Mouse (Mus musculus) liver, embryonic 16.5 days (tissue): ENCODE results near the gene Cc2d2a. TPM values are rescaled to one million over a fixed set of nuclear protein-coding genes. Genes with fewer than 3 reads are reported as not detected.

Experiments
- ATAC-seq: fragments of 200-750 bp; cut with Nextera tagmentation; 2 replicates; pipeline ENCODE4 v1.8.0; 2017; ENCODE audit warnings: low read depth, mild to moderate bottlenecking, moderate number of reproducible peaks, moderate library complexity
- H3K27ac ChIP-seq: fragments of 300-500 bp; sonication (generic); 2 replicates; pipeline ENCODE4 v1.5.1; 2014; ENCODE audit warnings: mild to moderate bottlenecking, low read length
- H3K27me3 ChIP-seq: fragments of 300-500 bp; sonication (generic); 2 replicates; pipeline ENCODE4 v1.6.1; 2014; ENCODE audit warnings: low read depth, low read length, mixed read lengths; ENCODE audit not compliant: control insufficient read depth, insufficient read depth
- H3K36me3 ChIP-seq: fragments of 300-500 bp; sonication (generic); 2 replicates; pipeline ENCODE4 v1.6.1; 2014; ENCODE audit warnings: mild to moderate bottlenecking; ENCODE audit not compliant: control insufficient read depth, insufficient read depth
- H3K4me1 ChIP-seq: fragments of 300-500 bp; sonication (generic); 2 replicates; pipeline ENCODE4 v1.6.1; 2014; ENCODE audit warnings: low read depth, low read length, mixed read lengths; ENCODE audit not compliant: control insufficient read depth
- H3K4me2 ChIP-seq: fragments of 300-500 bp; sonication (generic); 2 replicates; pipeline ENCODE4 v1.6.1; 2014; ENCODE audit warnings: low read depth, low read length, mixed read lengths
- H3K4me3 ChIP-seq: fragments of 300-500 bp; sonication (generic); 2 replicates; pipeline ENCODE4 v1.5.1; 2014; ENCODE audit warnings: low read depth, mild to moderate bottlenecking, low read length
- H3K9ac ChIP-seq: fragments of 300-500 bp; sonication (generic); 2 replicates; pipeline ENCODE4 v1.6.1; 2014; ENCODE audit warnings: low read depth, low read length
- H3K9me3 ChIP-seq: fragments of 300-500 bp; sonication (generic); replicated peaks from 2 replicates; pipeline ENCODE4 v1.6.1; 2016; ENCODE audit warnings: low read length; ENCODE audit not compliant: control insufficient read depth
- WGBS: fragments of 180-500 bp; shearing (Covaris S2); extraction: QIAGEN DNeasy Blood & Tissue Kit; methylation state at CpG from one replicate; pipeline ENCODE4 v1.1.7; 2014; ENCODE audit not compliant: insufficient replicate concordance; 5-methylcytosine and 5-hydroxymethylcytosine counted together
- polyA plus RNA-seq: library from polyadenylated mRNA; unstranded; fragments of >200 nt; fragmentation: Nextera tagmentation; extraction: Ambion mirVana; gene quantifications from 2 replicates; pipeline ENCODE4 v1.2.1, GENCODE M21; 2015

Gene Cc2d2a
- polyA plus RNA-seq, 1 experiment from 2014 or later, result 1.3 TPM

- H3K27ac ChIP-seq, result no peak overlapping the region
- 62% methylated on average over 5 of the region's 5 CpGs for WGBS
- ATAC-seq, result no peak
- H3K36me3 ChIP-seq, result no peaks in the 10 kb centered on the region
- no peaks in the 10 kb centered on the region for H3K27me3 ChIP-seq
- no peaks in the 10 kb centered on the region for H3K9me3 ChIP-seq
- H3K4me1 ChIP-seq, result no peaks in the 10 kb centered on the region
- H3K4me2 ChIP-seq, result no peak overlapping the region
- H3K4me3 ChIP-seq, result no peak overlapping the region
- H3K9ac ChIP-seq, result no peak overlapping the region
These were observed 59.6 kb downstream of the Cc2d2a start for GRCm38 (mm10) chr5:43721538-43722451.

DNA sequence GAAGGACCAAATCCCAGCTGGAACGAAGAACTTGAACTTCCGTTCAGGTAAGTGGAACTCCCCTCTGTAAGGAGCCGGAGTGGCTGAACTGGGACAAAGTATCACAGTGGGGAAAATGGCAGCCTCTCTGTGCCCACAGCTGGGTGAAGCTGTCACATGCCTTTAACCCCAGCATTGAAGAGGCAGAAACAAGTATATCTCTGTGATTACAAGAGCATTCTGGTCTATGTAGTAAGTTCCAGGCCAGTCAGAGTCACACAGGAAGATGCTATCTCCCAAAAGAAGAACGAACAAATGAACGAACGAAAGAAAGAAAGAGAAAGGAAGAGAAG is 60.3 kb downstream of the Cc2d2a start:
- no peak overlapping the region for H3K4me2 ChIP-seq
- no peak for ATAC-seq
- 75% methylated on average over 6 of the region's 6 CpGs for WGBS
- no peak overlapping the region for H3K27ac ChIP-seq
- H3K4me3 ChIP-seq, result no peak overlapping the region
- H3K36me3 ChIP-seq, result no peaks in the 10 kb centered on the region
- no peaks in the 10 kb centered on the region for H3K27me3 ChIP-seq
- H3K9me3 ChIP-seq, result no peaks in the 10 kb centered on the region
- H3K9ac ChIP-seq, result no peak overlapping the region
- H3K4me1 ChIP-seq, result no peaks in the 10 kb centered on the region

DNA sequence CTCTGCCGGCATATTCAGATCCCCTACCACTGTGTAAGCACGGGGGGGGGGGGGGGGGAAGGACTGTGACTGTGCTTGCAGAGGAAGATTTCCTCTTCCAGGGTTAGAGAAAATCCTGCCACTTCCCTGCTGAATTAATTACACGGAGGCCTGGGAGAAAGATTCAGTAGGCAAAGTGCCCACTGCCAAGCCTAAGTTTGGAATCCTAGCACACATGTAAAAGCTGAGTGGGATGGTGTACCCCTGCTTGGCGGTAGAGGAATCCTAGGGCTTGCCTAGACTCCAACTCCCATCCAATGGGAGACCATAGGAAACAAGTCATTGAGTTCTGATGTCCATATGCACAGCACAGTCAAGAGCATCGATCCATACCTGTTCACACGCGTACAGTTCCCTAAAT is 61.7 kb downstream of the Cc2d2a start:
- no peak overlapping the region for H3K9ac ChIP-seq
- H3K27ac ChIP-seq, result no peak overlapping the region
- H3K9me3 ChIP-seq, result no peaks in the 10 kb centered on the region
- no peaks in the 10 kb centered on the region for H3K4me1 ChIP-seq
- H3K36me3 ChIP-seq, result no peaks in the 10 kb centered on the region
- no peaks in the 10 kb centered on the region for H3K27me3 ChIP-seq
- no peak for ATAC-seq
- H3K4me3 ChIP-seq, result no peak overlapping the region
- 79% methylated on average over 7 of the region's 7 CpGs for WGBS
- no peak overlapping the region for H3K4me2 ChIP-seq

- 65% methylated on average over 11 of the region's 11 CpGs for WGBS
- Histone ChIP-seq H3K27me3 (no peaks in the 10 kb centered on the region), H3K9me3 (no peaks in the 10 kb centered on the region), H3K4me3 (no peak overlapping the region), H3K27ac (no peak overlapping the region), H3K4me2 (no peak overlapping the region), H3K9ac (no peak overlapping the region), H3K4me1 (no peaks in the 10 kb centered on the region), H3K36me3 (no peaks in the 10 kb centered on the region)
- ATAC-seq, result no peak
These were observed 66.4 kb downstream of the Cc2d2a start for GRCm38 (mm10) chr5:43728375-43729165.

DNA sequence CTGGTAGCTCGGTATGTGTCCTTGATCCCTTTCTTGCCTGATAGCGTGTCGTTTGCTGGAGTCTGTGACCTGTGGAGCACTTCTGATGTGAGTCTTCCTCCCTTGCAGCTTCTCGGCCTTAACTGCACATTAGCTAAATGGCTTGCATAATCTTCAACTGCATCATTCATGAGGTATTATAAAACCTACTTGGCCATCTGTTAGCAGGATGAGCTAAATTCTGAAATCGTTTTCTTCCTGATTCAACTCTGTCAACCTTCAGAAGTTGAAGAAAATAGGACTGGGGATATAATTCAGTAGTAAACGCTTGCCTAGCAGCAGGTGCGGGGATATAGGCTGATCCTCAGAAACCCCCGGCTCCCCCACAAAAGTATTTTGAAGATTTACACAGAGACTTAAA is 70.2 kb downstream of the Cc2d2a start:
- WGBS, result 72% methylated on average over 8 of the region's 8 CpGs
- no peaks in the 10 kb centered on the region; the same call in none of the 2 replicates for H3K36me3 ChIP-seq
- H3K4me1 ChIP-seq, result no peaks in the 10 kb centered on the region
- H3K27me3 ChIP-seq, result no peaks in the 10 kb centered on the region
- no peak overlapping the region for H3K4me3 ChIP-seq
- no peak overlapping the region for H3K9ac ChIP-seq
- H3K4me2 ChIP-seq, result no peak overlapping the region
- no peaks in the 10 kb centered on the region for H3K9me3 ChIP-seq
- ATAC-seq, result no peak
- H3K27ac ChIP-seq, result no peak overlapping the region

DNA sequence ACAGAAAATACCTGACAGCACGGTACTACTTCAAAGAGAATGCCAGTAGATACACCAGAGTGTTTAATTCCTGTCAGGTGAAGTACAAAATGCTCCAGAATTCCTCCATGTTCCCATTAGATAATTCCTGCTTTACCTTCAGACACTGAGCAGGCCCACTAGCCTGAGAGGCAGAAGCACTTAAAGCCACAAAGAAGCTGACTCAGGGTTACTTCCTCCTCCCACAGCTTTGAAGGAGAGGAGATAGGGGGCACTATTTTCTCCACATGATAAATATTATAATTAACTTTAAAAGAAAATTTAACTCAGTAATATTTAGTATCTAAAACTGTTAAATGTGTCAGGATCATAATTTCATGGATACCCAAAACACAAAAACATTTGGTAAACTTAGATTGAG is 82.0 kb downstream of the Cc2d2a start:
- no peaks in the 10 kb centered on the region; the same call in 1 of the 2 replicates for H3K36me3 ChIP-seq
- H3K9ac ChIP-seq, result no peak overlapping the region
- 85% methylated on average over 1 of the region's 1 CpGs for WGBS
- H3K27ac ChIP-seq, result no peak overlapping the region
- H3K4me3 ChIP-seq, result no peak overlapping the region
- no peak overlapping the region for H3K4me2 ChIP-seq
- no peak for ATAC-seq
- no peaks in the 10 kb centered on the region for H3K27me3 ChIP-seq
- no peaks in the 10 kb centered on the region for H3K9me3 ChIP-seq
- no peaks in the 10 kb centered on the region for H3K4me1 ChIP-seq

GRCm38 (mm10) chr5:43745156-43745555 is 83.0 kb downstream of the Cc2d2a start:
- Histone ChIP-seq H3K27ac (no peak overlapping the region), H3K4me3 (no peak overlapping the region), H3K4me1 (no peaks in the 10 kb centered on the region), H3K36me3 (peaks cover 2% of the 10 kb centered on the region; the same call in 1 of the 2 replicates), H3K4me2 (no peak overlapping the region), H3K9me3 (no peaks in the 10 kb centered on the region), H3K9ac (no peak overlapping the region), H3K27me3 (no peaks in the 10 kb centered on the region)
- ATAC-seq, result no peak
- WGBS, result 72% methylated on average over 5 of the region's 5 CpGs

- H3K4me2 ChIP-seq, result no peak overlapping the region
- no peak overlapping the region for H3K27ac ChIP-seq
- H3K9ac ChIP-seq, result no peak overlapping the region
- 77% methylated on average over 4 of the region's 4 CpGs for WGBS
- H3K9me3 ChIP-seq, result no peaks in the 10 kb centered on the region
- no peaks in the 10 kb centered on the region for H3K27me3 ChIP-seq
- no peak for ATAC-seq
- H3K36me3 ChIP-seq, result peaks cover 4% of the 10 kb centered on the region; the same call in 1 of the 2 replicates
- no peak overlapping the region for H3K4me3 ChIP-seq
- no peaks in the 10 kb centered on the region for H3K4me1 ChIP-seq
These were observed 85.9 kb downstream of the Cc2d2a start for GRCm38 (mm10) chr5:43748039-43748438.

- WGBS, result 70% methylated on average over 3 of the region's 3 CpGs
- Histone ChIP-seq H3K27me3 (no peaks in the 10 kb centered on the region), H3K27ac (no peak overlapping the region), H3K9me3 (no peaks in the 10 kb centered on the region), H3K4me1 (no peaks in the 10 kb centered on the region), H3K4me2 (no peak overlapping the region), H3K36me3 (peaks cover 4% of the 10 kb centered on the region; the same call in 1 of the 2 replicates), H3K4me3 (no peak overlapping the region), H3K9ac (no peak overlapping the region)
- ATAC-seq, result no peak
These were observed 86.9 kb downstream of the Cc2d2a start for GRCm38 (mm10) chr5:43749092-43749491.
